Mouse (Mus musculus) CD4-positive, CD25-positive, alpha-beta regulatory T cell, adult 9 weeks (primary cell): ENCODE data around the gene 4933405O20Rik. TPM values are rescaled to one million over a fixed set of nuclear protein-coding genes. Genes with fewer than 3 reads are reported as not detected.

Source experiments
- polyA plus RNA-seq: library from polyadenylated mRNA; unstranded; fragments of 100-300 nt; shearing (Covaris generic); gene quantifications from one replicate; pipeline ENCODE4 v1.2.1, GENCODE M21; 2017

Gene 4933405O20Rik
- polyA plus RNA-seq, result not detected

GRCm38 (mm10) chr7:50598890-50599289 is at the start of gene 4933405O20Rik:
4933405O20Rik (plus strand) TSS chr7:50599190.

